Mouse (Mus musculus) limb, embryonic 12.5 days (tissue): ENCODE results near the gene Pafah2. TPM values are rescaled to one million over a fixed set of nuclear protein-coding genes. Genes with fewer than 3 reads are reported as not detected.
"Not testable (repeated sequence)": the region's sequence is repeated elsewhere in the genome, so short reads cannot be mapped to it uniquely, and the experiment has no call there.

Experiments used
- ATAC-seq: fragments of 200-750 bp; cut with Nextera tagmentation; 2 replicates; pipeline ENCODE4 v1.8.0; 2017; ENCODE audit warnings: low read depth, moderate TSS enrichment; ENCODE audit not compliant: insufficient number of reproducible peaks, insufficient read depth, low FRiP score, low TSS enrichment
- H3K27ac ChIP-seq: fragments of 300-500 bp; sonication (generic); 2 replicates; pipeline ENCODE4 v1.5.1; 2016; ENCODE audit warnings: mild to moderate bottlenecking, moderate library complexity
- H3K27me3 ChIP-seq: fragments of 300-500 bp; sonication (generic); 2 replicates; pipeline ENCODE4 v1.6.1; 2016; ENCODE audit warnings: mild to moderate bottlenecking, moderate library complexity
- H3K36me3 ChIP-seq: fragments of 300-500 bp; sonication (generic); 2 replicates; pipeline ENCODE4 v1.6.1; 2016; ENCODE audit warnings: mild to moderate bottlenecking, moderate library complexity
- H3K4me1 ChIP-seq: fragments of 300-500 bp; sonication (generic); replicated peaks from 2 replicates; pipeline ENCODE4 v1.6.1; 2016
- H3K4me2 ChIP-seq: fragments of 300-500 bp; sonication (generic); 2 replicates; pipeline ENCODE4 v1.6.1; 2016; ENCODE audit warnings: mild to moderate bottlenecking, moderate library complexity
- H3K4me3 ChIP-seq: fragments of 300-500 bp; sonication (generic); replicated peaks from 2 replicates; pipeline ENCODE4 v1.5.1; 2016; ENCODE audit warnings: mild to moderate bottlenecking
- H3K9ac ChIP-seq: fragments of 300-500 bp; sonication (generic); replicated peaks from 2 replicates; pipeline ENCODE4 v1.6.1; 2016; ENCODE audit warnings: mild to moderate bottlenecking, moderate library complexity
- H3K9me3 ChIP-seq: fragments of 300-500 bp; sonication (generic); 2 replicates; pipeline ENCODE4 v1.6.1; 2016; ENCODE audit warnings: mild to moderate bottlenecking, moderate library complexity
- WGBS: fragments of 180-500 bp; shearing (Covaris S2); methylation state at CpG from one replicate; pipeline ENCODE4 v1.1.7; 2016; 5-methylcytosine and 5-hydroxymethylcytosine counted together
- polyA plus RNA-seq: library from polyadenylated mRNA; unstranded; fragments of >200 nt; fragmentation: Nextera tagmentation; extraction: Ambion mirVana; gene quantifications from 2 replicates; pipeline ENCODE4 v1.2.1, GENCODE M21; 2016

The Pafah2 gene
- polyA plus RNA-seq, 1 experiment from 2014 or later = 9.7 TPM

DNA sequence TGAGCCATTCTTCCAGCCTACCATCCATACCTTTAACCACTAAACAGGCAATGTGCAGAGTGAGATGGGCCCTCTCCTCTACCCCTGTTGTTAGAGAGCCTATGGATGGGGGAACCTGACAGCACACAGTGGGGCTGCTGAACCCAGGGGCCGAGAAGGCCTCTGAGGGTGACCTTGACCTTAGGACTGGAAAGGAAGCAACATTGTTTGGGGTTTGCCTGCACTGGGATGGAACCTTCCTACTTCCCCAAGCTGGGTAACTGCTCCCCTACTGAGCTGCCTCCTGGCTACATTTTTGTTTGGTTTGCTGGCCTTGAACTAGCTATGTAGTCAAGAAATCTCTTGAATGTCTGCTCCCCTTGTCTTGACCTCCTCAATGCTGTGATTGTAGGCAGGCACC, 21.8 kb upstream of the Pafah2 start:
- Histone ChIP-seq H3K4me2 (no peak overlapping the region), H3K9me3 (no peaks in the 10 kb centered on the region), H3K4me3 (no peak overlapping the region), H3K36me3 (no peaks in the 10 kb centered on the region), H3K27me3 (peaks cover 31% of the 10 kb centered on the region), H3K4me1 (peaks cover 38% of the 10 kb centered on the region), H3K27ac (no peak overlapping the region), H3K9ac (no peak overlapping the region)
- no peak for ATAC-seq
- WGBS = 53% methylated on average over 1 of the region's 1 CpGs

DNA sequence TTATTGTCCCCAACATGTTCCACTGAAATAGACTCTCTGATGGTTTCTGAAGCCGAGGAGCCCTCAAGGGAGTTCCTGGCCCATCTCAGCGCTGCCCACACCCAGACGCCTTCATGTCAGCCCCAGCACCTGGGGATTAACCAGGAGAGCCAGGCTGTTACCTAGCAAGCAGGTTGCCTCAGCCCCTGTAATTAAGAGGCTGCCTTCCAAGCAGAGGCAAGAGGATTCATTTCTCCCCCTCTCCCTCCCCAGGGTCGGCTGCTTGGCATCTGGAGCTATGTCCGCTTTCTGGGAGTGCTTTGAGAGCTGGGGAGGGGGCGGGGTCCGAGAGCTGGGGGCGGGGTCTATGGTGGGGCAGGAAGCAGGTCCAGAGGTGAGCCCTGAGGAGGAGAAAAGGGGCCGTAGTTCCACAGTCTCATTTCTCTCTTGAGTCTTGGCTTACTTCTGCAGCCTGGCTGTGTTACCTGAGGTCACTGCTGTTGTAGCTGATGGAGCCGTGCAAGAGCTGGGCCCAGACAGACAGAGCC, 18.0 kb upstream of the Pafah2 start:
- H3K27ac ChIP-seq = peak overlapping the region; percentile 62
- H3K9me3 ChIP-seq = no peaks in the 10 kb centered on the region
- 0 out of 2 replicates have a peak overlapping the region, but pooled peaks have one; percentile 8 for H3K9ac ChIP-seq
- H3K4me3 ChIP-seq = no peak overlapping the region
- H3K4me2 ChIP-seq = 0 out of 2 replicates have a peak overlapping the region, but pooled peaks have one; percentile 13
- H3K36me3 ChIP-seq = no peaks in the 10 kb centered on the region
- ATAC-seq = no peak
- H3K4me1 ChIP-seq = peaks cover 13% of the 10 kb centered on the region
- 25% methylated on average over 10 of the region's 10 CpGs for WGBS
- H3K27me3 ChIP-seq = no peaks in the 10 kb centered on the region

DNA sequence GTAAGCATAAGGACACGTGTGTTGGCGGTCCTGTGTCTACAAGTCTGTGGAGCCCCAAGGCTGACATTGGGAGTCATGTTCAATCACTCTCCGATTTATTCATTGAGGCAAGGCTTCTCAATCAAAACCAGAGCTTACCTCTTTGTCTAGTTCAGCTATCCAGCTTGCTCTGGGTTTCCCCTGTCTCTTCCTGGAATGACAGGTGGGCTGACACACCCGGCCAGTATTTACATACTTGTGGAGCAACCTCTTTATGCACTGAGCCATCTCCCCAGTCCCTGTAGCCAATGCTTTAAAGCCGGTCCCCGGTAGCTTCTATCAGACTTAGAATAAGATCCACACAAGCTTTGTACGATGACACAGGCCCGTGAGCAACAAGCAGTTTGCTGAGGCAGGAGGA, 16.6 kb upstream of the Pafah2 start:
- Histone ChIP-seq H3K4me2 (no peak overlapping the region), H3K27me3 (no peaks in the 10 kb centered on the region), H3K9ac (no peak overlapping the region), H3K9me3 (no peaks in the 10 kb centered on the region), H3K4me1 (peaks cover 13% of the 10 kb centered on the region), H3K36me3 (no peaks in the 10 kb centered on the region), H3K4me3 (no peak overlapping the region), H3K27ac (no peak overlapping the region)
- ATAC-seq = no peak
- WGBS = 79% methylated on average over 8 of the region's 8 CpGs

DNA sequence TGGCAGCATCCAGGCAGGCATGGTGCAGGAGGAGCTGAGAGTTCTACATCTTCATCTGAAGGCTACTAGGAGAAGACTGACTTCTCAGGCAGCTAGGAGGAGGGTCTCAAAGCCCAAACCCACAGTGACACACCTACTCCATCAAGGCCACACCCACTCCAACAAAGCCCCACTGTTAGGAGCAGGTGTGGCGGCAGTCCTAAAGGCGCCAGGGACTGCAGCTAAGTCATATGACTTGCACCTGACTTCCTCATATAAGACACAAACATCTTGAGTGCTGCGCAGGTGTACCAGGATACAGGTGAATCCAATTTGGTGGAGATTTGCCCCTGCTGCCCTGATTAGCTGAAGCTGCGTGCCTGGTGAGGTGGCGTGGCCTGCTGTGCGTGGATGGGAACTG, 12.4 kb upstream of the Pafah2 start, which contains the start of gene Extl1:
Gene Extl1 (minus strand): TSS at position 101 of the 400 bp plus-strand sequence.
- H3K4me3 ChIP-seq, H3K27ac ChIP-seq, H3K9me3 ChIP-seq, ATAC-seq, H3K36me3 ChIP-seq, H3K27me3 ChIP-seq, H3K4me1 ChIP-seq, H3K9ac ChIP-seq, H3K4me2 ChIP-seq: not testable (repeated sequence)
- 98% methylated on average over 2 of the region's 6 CpGs for WGBS

DNA sequence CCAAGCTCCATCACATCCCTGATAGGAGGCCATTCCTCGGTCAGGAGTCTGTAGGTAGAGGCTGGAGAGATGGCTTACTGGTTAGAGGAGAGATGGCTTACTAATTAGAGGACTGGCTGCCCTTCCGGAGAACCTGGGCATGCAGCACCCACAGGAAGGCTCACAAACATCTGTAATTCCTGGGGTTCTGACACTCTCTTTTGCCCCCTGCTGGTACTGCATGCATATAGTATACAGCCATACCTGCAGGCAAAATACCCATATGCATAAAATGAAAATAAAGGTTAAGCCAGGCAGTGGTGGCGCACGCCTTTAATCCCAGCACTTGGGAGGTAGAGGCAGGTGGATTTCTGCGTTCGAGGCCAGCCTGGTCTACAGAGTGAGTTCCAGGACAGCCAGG, 8.9 kb upstream of the Pafah2 start:
- H3K4me1 ChIP-seq = peaks cover under 1% of the 10 kb centered on the region; the same call in 1 of the 2 replicates
- H3K27me3 ChIP-seq = no peaks in the 10 kb centered on the region
- H3K27ac ChIP-seq = no peak overlapping the region
- ATAC-seq = no peak
- H3K36me3 ChIP-seq = no peaks in the 10 kb centered on the region
- H3K9me3 ChIP-seq = peaks cover 8% of the 10 kb centered on the region
- no peak overlapping the region for H3K9ac ChIP-seq
- H3K4me3 ChIP-seq = no peak overlapping the region
- H3K4me2 ChIP-seq = no peak overlapping the region
- WGBS = 73% methylated on average over 6 of the region's 6 CpGs

DNA sequence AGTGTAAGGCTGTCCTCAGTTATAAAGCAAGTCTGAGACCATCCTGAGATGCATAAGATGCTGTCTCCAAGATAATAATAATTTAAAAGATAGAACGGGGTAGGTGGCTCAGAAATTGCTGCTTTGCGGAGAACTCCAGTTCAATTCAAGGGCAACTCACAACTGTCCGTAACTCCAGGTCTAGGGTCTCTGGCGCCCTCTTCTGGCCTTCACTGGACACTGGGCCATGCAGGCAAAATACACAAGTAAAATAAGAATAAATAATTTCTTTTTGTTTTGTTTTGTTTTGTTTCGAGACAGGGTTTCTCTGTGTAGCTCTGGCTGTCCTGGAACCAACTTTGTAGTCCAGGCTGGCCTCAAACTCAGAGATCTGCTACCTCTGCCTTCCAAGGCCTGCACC, 7.7 kb upstream of the Pafah2 start:
- Histone ChIP-seq H3K4me1 (peaks cover 4% of the 10 kb centered on the region; the same call in 1 of the 2 replicates), H3K4me2 (no peak overlapping the region), H3K36me3 (no peaks in the 10 kb centered on the region), H3K9ac (no peak overlapping the region), H3K27ac (no peak overlapping the region), H3K9me3 (peaks cover 8% of the 10 kb centered on the region), H3K27me3 (no peaks in the 10 kb centered on the region), H3K4me3 (no peak overlapping the region)
- 17% methylated on average over 5 of the region's 5 CpGs for WGBS
- no peak for ATAC-seq

DNA sequence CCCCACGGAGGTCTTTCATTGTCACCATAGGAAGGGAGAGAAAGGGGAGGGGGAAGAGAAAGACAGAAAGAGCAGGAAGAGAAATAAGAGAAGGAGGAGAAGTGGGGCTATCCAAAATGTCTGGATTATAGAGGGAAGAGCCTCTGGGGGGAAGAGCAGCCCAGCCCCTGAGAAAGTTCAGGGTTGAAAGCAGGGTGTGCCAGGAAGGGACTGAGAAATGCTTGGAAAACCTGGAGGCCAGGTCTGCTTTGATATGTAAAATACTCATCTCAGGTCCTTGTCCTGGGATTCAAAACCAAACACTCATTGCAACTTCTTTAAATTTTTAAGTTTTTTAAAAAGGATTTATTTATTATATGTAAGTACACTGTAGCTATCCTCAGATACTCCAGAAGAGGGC, 4.5 kb upstream of the Pafah2 start:
- Histone ChIP-seq H3K4me3 (no peak overlapping the region), H3K9me3 (peaks cover 8% of the 10 kb centered on the region), H3K4me2 (no peak overlapping the region), H3K4me1 (peaks cover 9% of the 10 kb centered on the region; the same call in 1 of the 2 replicates), H3K27me3 (no peaks in the 10 kb centered on the region), H3K36me3 (no peaks in the 10 kb centered on the region), H3K27ac (no peak overlapping the region), H3K9ac (no peak overlapping the region)
- ATAC-seq = no peak
- WGBS = 95% methylated on average over 1 of the region's 1 CpGs

DNA sequence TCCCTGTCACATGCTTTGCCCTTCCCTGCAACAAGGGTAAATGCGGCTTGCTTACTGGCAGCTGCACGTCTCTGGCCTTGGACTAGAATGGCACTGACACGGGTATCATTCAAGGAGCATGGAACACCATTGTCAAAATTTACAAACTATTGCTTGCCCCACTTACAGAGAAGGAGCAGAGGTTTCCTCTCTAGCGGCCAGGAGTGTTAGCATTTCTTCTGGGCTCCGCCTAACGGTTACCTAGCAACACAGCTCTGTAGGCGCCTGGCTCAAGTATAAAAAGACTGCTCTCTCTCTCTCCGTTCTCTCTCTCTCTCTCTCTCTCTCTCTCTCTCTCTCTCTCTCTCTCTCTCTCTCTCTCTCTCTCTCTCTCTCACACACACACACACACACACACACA, 3.5 kb upstream of the Pafah2 start:
- H3K9ac ChIP-seq = no peak overlapping the region
- H3K9me3 ChIP-seq = peaks cover 8% of the 10 kb centered on the region
- ATAC-seq = no peak
- WGBS = 28% methylated on average over 8 of the region's 8 CpGs
- no peak overlapping the region; the same call in 1 of the 2 replicates for H3K27ac ChIP-seq
- H3K4me1 ChIP-seq = peaks cover 19% of the 10 kb centered on the region
- no peaks in the 10 kb centered on the region for H3K36me3 ChIP-seq
- H3K4me3 ChIP-seq = no peak overlapping the region
- H3K27me3 ChIP-seq = no peaks in the 10 kb centered on the region
- 0 out of 2 replicates have a peak overlapping the region, but pooled peaks have one; percentile 9 for H3K4me2 ChIP-seq

DNA sequence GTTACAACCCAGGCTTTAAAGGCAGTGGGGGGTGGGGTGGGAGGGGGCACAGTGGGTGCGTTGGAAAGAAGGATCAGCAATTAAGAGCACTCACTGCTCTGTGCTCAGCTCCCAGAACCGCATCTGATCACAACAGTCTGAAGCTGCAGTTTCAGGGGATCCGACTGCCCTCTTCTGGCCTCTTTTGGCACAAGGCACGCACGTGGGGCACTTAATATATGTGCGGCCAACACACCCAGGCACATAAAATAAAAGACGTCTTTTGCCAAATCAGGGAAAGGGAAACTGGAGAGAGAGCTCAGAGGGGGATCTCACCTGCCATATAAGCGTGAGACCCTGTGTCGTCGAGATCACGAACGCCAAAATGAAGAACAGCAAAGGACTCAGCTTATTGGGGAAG, 3.1 kb upstream of the Pafah2 start:
- Histone ChIP-seq H3K4me3 (no peak overlapping the region), H3K36me3 (no peaks in the 10 kb centered on the region), H3K9ac (no peak overlapping the region), H3K4me1 (peaks cover 23% of the 10 kb centered on the region), H3K27ac (no peak overlapping the region), H3K27me3 (no peaks in the 10 kb centered on the region), H3K4me2 (no peak overlapping the region), H3K9me3 (peaks cover 8% of the 10 kb centered on the region)
- WGBS = 18% methylated on average over 12 of the region's 12 CpGs
- no peak for ATAC-seq

DNA sequence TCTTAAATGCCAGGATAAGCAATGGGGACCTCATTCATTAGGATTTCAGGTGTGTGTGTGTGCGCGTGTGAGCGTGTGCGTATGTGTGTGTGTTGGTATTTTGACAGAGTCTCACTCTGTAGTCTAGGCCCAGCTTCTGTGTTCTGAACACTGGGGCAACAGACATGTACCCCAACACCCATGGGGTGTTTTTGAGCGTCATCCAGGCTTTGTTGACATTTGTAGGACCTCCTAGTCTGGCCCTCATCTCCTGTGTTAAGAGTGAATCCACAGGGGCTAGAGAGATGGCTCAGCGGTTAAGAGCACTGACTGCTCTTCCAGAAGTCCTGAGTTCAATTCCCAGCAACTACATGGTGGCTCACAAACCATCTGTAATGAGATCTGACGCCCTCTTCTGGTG, 978 bp upstream of the Pafah2 start:
- 94% methylated on average over 7 of the region's 7 CpGs for WGBS
- Histone ChIP-seq H3K9me3 (peaks cover 8% of the 10 kb centered on the region), H3K4me3 (no peak overlapping the region), H3K4me1 (peaks cover 24% of the 10 kb centered on the region), H3K27ac (no peak overlapping the region), H3K36me3 (no peaks in the 10 kb centered on the region), H3K27me3 (no peaks in the 10 kb centered on the region), H3K9ac (no peak overlapping the region), H3K4me2 (no peak overlapping the region)
- ATAC-seq = no peak

DNA sequence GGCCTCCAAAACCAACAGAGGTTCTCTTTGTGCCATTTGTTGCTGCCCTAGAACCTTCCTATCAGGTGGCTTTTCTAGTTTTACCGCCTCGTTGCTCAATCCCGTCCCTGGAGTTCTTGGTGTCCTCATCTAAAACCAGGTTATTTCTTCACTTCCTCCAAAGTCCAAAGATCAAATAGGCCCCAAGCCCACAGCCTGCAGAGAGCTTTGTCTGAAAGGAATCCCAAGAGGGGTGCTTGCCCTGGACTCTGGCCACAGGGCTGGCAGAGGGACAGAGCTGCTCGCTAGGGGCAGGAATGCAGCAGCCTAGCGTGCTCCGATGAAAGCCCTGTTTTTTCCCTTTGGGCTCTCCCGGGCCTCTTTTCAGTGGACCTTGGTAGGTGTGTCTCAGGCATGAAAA, 1.0 kb downstream of the Pafah2 start:
- Histone ChIP-seq H3K9me3 (no peaks in the 10 kb centered on the region), H3K4me1 (peaks cover 40% of the 10 kb centered on the region), H3K27ac (0 out of 2 replicates have a peak overlapping the region, but pooled peaks have one; percentile 26), H3K9ac (peak overlapping the region; percentile 57), H3K4me3 (peak overlapping the region; percentile 57), H3K27me3 (no peaks in the 10 kb centered on the region), H3K36me3 (no peaks in the 10 kb centered on the region), H3K4me2 (peak overlapping the region; percentile 86)
- 30% methylated on average over 7 of the region's 7 CpGs for WGBS
- ATAC-seq = no peak

DNA sequence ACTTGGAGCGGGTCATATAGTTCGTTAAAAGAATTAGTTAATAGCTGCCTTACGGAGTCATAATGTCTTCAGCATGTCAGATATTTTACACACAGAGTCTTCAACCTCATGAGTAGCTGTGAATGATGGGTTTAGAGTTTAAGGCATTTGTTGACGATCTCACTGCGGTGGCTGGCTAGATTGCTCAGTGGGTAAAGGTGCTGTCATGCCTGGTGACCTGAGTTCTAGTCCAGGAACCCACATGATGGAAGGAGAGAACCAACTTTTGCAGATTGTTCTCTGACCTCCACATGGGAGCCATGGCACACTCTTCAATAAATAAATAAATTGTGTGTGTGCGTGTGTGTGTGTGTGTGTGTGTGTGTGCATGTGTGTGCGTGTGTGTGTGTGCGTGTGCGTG, 1.6 kb downstream of the Pafah2 start:
- 80% methylated on average over 9 of the region's 9 CpGs for WGBS
- Histone ChIP-seq H3K27me3 (no peaks in the 10 kb centered on the region), H3K36me3 (no peaks in the 10 kb centered on the region), H3K4me2 (peak overlapping the region; percentile 86; the same call in 1 of the 2 replicates), H3K9me3 (no peaks in the 10 kb centered on the region), H3K4me3 (peak overlapping the region; percentile 57; the same call in 1 of the 2 replicates), H3K27ac (0 out of 2 replicates have a peak overlapping the region, but pooled peaks have one; percentile 26), H3K4me1 (peaks cover 38% of the 10 kb centered on the region), H3K9ac (no peak overlapping the region)
- no peak for ATAC-seq
